In genomic region chr11:114628032-114628431, GRCm38 (mm10) we compare ENCODE assay signal across 12 mouse cellular contexts. TPM values are rescaled to one million over a fixed set of nuclear protein-coding genes. Genes with fewer than 3 reads are reported as not detected.
DNase-seq lines count a peak whose midpoint lies in the region; ATAC-seq and TF ChIP-seq lines count a peak whose summit lies in the region.
"Had no signal": no experiment of that assay in that cellular context is flagged by ENCODE, and none has a peak within 500 bp of the region (broad histone marks: within the 10 kb centered on the region; RNA-seq: fewer than 3 reads in every experiment).

No protein-coding gene starts in this region.

- H3K27me3 ChIP-seq in heart, postnatal 0 days (ENCODE audit: control insufficient read depth, insufficient read depth, low read length), result no peaks in the 10 kb centered on the region
- H3K27me3 ChIP-seq in limb, embryonic 13.5 days, result no peaks in the 10 kb centered on the region
- H3K27me3 ChIP-seq: liver, embryonic 15.5 days; Patski had no signal

- H3K4me1 ChIP-seq in heart, postnatal 0 days (ENCODE audit: control insufficient read depth, insufficient read depth), result no peaks in the 10 kb centered on the region
- peaks cover 3% of the 10 kb centered on the region; the same call in 1 of the 2 replicates for H3K4me1 ChIP-seq in limb, embryonic 13.5 days
- H3K4me1 ChIP-seq: liver, embryonic 15.5 days had no signal

- no peak for DNase-seq in heart, postnatal 0 days (ENCODE audit: low spot score)
- DNase-seq in heart, postnatal 14 days, result no peak
- DNase-seq in lung, postnatal 36 days, result peak; percentile 23
- no peak for DNase-seq in lung, postnatal 10 days
- DNase-seq in ES-CJ7 (ENCODE audit: low read depth, low spot score), result peak; percentile 84
- DNase-seq in spleen, postnatal 10 days (ENCODE audit: low spot score in 2 of 2), result no peak
- DNase-seq in ovary, postnatal 14 days (ENCODE audit: low spot score), result no peak
- DNase-seq: adrenal gland, postnatal 36 days had no signal

- intact Hi-C loops in heart, postnatal 14 days (cut with DNase I), result no loop called here

- H3K27ac ChIP-seq in heart, postnatal 0 days (ENCODE audit: low read depth), result no peak overlapping the region
- H3K27ac ChIP-seq in limb, embryonic 13.5 days, result no peak overlapping the region
- H3K27ac ChIP-seq: liver, embryonic 15.5 days had no signal

- TF ChIP-seq EP300 in heart, postnatal 0 days (IDR thresholded peaks at IDR 0.05; ENCODE audit: low read depth), result no peak

- no peak overlapping the region for H3K9ac ChIP-seq in heart, postnatal 0 days (replicated peaks; ENCODE audit: low read depth, low read length)
- no peak overlapping the region for H3K9ac ChIP-seq in limb, embryonic 13.5 days
- H3K9ac ChIP-seq: liver, embryonic 15.5 days had no signal

- no peak overlapping the region for H3K4me2 ChIP-seq in heart, postnatal 0 days (ENCODE audit: low read depth, low read length)
- no peak overlapping the region for H3K4me2 ChIP-seq in limb, embryonic 13.5 days (replicated peaks)
- H3K4me2 ChIP-seq: liver, embryonic 15.5 days had no signal

- ATAC-seq in heart, postnatal 0 days (ENCODE audit: insufficient read depth, low read depth), result no peak
- 0 out of 2 replicates have a peak, but pooled peaks have one; percentile 5 for ATAC-seq in limb, embryonic 13.5 days (ENCODE audit: low FRiP score, low read depth)
- ATAC-seq: forebrain, embryonic 14.5 days; Patski had no signal

- 0 out of 2 replicates have a peak, but pooled peaks cover 7% of the 10 kb centered on the region for H3K9me3 ChIP-seq in heart, postnatal 0 days (replicated peaks; ENCODE audit: control insufficient read depth, low read length)
- peaks cover 4% of the 10 kb centered on the region; the same call in 1 of the 2 replicates for H3K9me3 ChIP-seq in limb, embryonic 13.5 days
- H3K9me3 ChIP-seq: liver, embryonic 15.5 days had no signal

- no peaks in the 10 kb centered on the region for H3K36me3 ChIP-seq in heart, postnatal 0 days (replicated peaks; ENCODE audit: control insufficient read depth, insufficient read depth, low read length)
- no peaks in the 10 kb centered on the region for H3K36me3 ChIP-seq in limb, embryonic 13.5 days
- H3K36me3 ChIP-seq: liver, embryonic 15.5 days had no signal

- 72% methylated on average over 12 of the region's 12 CpGs for WGBS in heart, postnatal 0 days
- 62% methylated on average over 12 of the region's 12 CpGs for WGBS in limb, embryonic 13.5 days

- TF ChIP-seq CTCF in heart, postnatal 0 days (IDR thresholded peaks at IDR 0.05; ENCODE audit: low read depth), result 0 out of 2 replicates have a peak, but pooled peaks have one; percentile 21

- H3K4me3 ChIP-seq in heart, postnatal 0 days (ENCODE audit: low read depth, low read length), result no peak overlapping the region
- H3K4me3 ChIP-seq in limb, embryonic 13.5 days, result no peak overlapping the region
- H3K4me3 ChIP-seq: liver, embryonic 15.5 days had no signal

RNA-seq across cellular contexts. Expression of gene Rpl38, which starts 40.3 kb away (rescaled TPM):
- 331 and 650 TPM in 2 replicates for total RNA-seq in heart, postnatal 0 days (2014; rRNA removed; ENCODE audit: low replicate concordance)
- 773 and 797 TPM in 2 replicates for polyA plus RNA-seq in heart, postnatal 0 days (2015; fragmentation: Nextera tagmentation; extraction: Ambion mirVana)
- 100 to 1,000 TPM; 606 to 649 TPM for total RNA-seq in heart, postnatal 14 days (2021)
- polyA plus RNA-seq in limb, embryonic 13.5 days (2015; fragmentation: Nextera tagmentation; extraction: Ambion mirVana), result 966 and 986 TPM in 2 replicates

RNA-seq across cellular contexts. Expression of gene Ttyh2, which starts 47.2 kb away (rescaled TPM):
- 12.4 and 17.6 TPM in 2 replicates for total RNA-seq in heart, postnatal 0 days (2014; rRNA removed; ENCODE audit: low replicate concordance)
- 10.5 and 11.8 TPM in 2 replicates for polyA plus RNA-seq in heart, postnatal 0 days (2015; fragmentation: Nextera tagmentation; extraction: Ambion mirVana)
- total RNA-seq in heart, postnatal 14 days (2021), result 10 to 100 TPM; 11.3 to 13.4 TPM
- 20.0 and 21.2 TPM in 2 replicates for polyA plus RNA-seq in limb, embryonic 13.5 days (2015; fragmentation: Nextera tagmentation; extraction: Ambion mirVana)

Comparison
In these comparisons a context has a peak if more than half of its experiments do, and no peak if none do; other contexts are left out.
1. DNase-seq: peak in lung, postnatal 36 days (single experiment) and ES-CJ7 (single experiment); none in heart, postnatal 0 days (single experiment), heart, postnatal 14 days (0 of 2), lung, postnatal 10 days (single experiment), spleen, postnatal 10 days (0 of 2) and ovary, postnatal 14 days (single experiment).